In the genomic region with DNA sequence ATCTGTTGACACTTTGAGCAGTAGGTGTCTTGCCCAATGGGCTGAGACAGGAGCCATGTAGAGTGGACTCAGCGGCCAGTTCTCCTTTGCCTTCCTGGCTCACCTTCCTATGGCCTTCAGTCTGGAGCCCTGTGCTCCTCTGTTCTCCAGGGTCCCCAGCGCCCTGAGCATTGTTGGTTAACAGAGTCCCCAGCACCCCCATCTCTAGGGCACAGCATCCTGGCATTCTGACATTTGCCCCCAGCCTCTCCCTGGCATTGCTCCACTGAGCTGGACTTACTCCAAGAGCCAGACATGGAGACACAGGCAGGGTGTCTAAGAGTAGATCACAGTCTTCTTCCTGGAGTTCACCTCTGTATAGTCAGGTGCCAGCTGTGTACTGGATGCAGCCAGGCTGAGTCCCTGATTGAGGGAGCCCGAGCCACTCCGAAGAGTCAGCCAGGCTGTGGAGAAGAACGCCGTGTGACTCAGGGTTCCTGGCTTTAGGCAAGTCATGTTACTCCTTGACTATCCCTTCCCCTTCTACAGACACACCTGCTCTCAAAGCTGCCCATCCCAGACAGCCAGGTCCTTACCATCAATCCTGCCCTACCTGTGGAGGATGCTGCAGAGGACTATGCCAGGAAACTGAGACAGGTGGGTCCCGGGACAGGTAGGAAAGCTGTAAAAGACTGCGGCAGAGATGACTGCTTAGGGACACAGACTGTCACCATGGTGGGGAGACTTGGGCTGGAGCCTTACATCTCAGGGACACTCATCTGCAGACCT, we compare ENCODE assay signal across 13 mouse cellular contexts. TPM values are rescaled to one million over a fixed set of nuclear protein-coding genes. Genes with fewer than 3 reads are reported as not detected.
DNase-seq lines count a peak whose midpoint lies in the region; ATAC-seq and TF ChIP-seq lines count a peak whose summit lies in the region.
"Had no signal": no experiment of that assay in that cellular context is flagged by ENCODE, and none has a peak within 500 bp of the region (broad histone marks: within the 10 kb centered on the region; RNA-seq: fewer than 3 reads in every experiment).

No protein-coding gene starts in this region.

- peaks cover 32% of the 10 kb centered on the region for H3K4me1 ChIP-seq in heart, embryonic 13.5 days
- H3K4me1 ChIP-seq in G1E (ENCODE audit: insufficient read depth, low read depth, low read length), result peaks cover 73% of the 10 kb centered on the region
- peaks cover 19% of the 10 kb centered on the region for H3K4me1 ChIP-seq in hindbrain, embryonic 12.5 days
- peaks cover 59% of the 10 kb centered on the region for H3K4me1 ChIP-seq in liver, embryonic 12.5 days

- DNase-seq in heart, postnatal 4 days, result no peak
- no peak for DNase-seq in G1E (ENCODE audit: low spot score)
- DNase-seq in right cerebral cortex, postnatal 14 days, result no peak
- no peak for DNase-seq in lung, postnatal 4 days
- DNase-seq in c-Kit-positive CD71-positive TER-119-positive erythroid progenitor cells, embryonic 14.5 days (ENCODE audit: low spot score), result no peak
- DNase-seq: layer of hippocampus, postnatal 36 days; thymus, postnatal 14 days had no signal

- no peak for TF ChIP-seq CTCF in G1E (IDR thresholded peaks at IDR 0.05; ENCODE audit: low read depth, low read length)

- peak overlapping the region; percentile 92 for H3K4me2 ChIP-seq in heart, embryonic 13.5 days
- H3K4me2 ChIP-seq in hindbrain, embryonic 12.5 days (replicated peaks), result peak overlapping the region; percentile 94; the same call in 1 of the 2 replicates
- peak overlapping the region; percentile 93 for H3K4me2 ChIP-seq in liver, embryonic 12.5 days

- no peak overlapping the region for H3K27ac ChIP-seq in heart, embryonic 13.5 days (replicated peaks)
- H3K27ac ChIP-seq in hindbrain, embryonic 12.5 days, result no peak overlapping the region
- H3K27ac ChIP-seq in liver, embryonic 12.5 days, result no peak overlapping the region

- no peaks in the 10 kb centered on the region; the same call in 1 of the 2 replicates for H3K27me3 ChIP-seq in heart, embryonic 13.5 days (replicated peaks)
- H3K27me3 ChIP-seq in G1E (ENCODE audit: insufficient read depth, low read length), result no peaks in the 10 kb centered on the region
- no peaks in the 10 kb centered on the region for H3K27me3 ChIP-seq in hindbrain, embryonic 12.5 days
- 0 out of 2 replicates have a peak, but pooled peaks cover 3% of the 10 kb centered on the region for H3K27me3 ChIP-seq in liver, embryonic 12.5 days (replicated peaks)

- WGBS in heart, embryonic 13.5 days, result 85% methylated on average over 8 of the region's 8 CpGs
- WGBS in hindbrain, embryonic 12.5 days, result 96% methylated on average over 8 of the region's 8 CpGs
- WGBS in liver, embryonic 12.5 days (ENCODE audit: insufficient replicate concordance), result 91% methylated on average over 8 of the region's 8 CpGs

- 0 out of 2 replicates have a peak overlapping the region, but pooled peaks have one; percentile 84 for H3K4me3 ChIP-seq in heart, embryonic 13.5 days
- H3K4me3 ChIP-seq in G1E (ENCODE audit: low read depth, low read length), result peak overlapping the region; percentile 94; the same call in 1 of the 2 replicates
- no peak overlapping the region for H3K4me3 ChIP-seq in hindbrain, embryonic 12.5 days
- no peak overlapping the region for H3K4me3 ChIP-seq in liver, embryonic 12.5 days

- peaks cover 4% of the 10 kb centered on the region; the same call in 1 of the 2 replicates for H3K36me3 ChIP-seq in heart, embryonic 13.5 days
- H3K36me3 ChIP-seq in G1E (replicated peaks), result peaks cover 75% of the 10 kb centered on the region
- H3K36me3 ChIP-seq in hindbrain, embryonic 12.5 days, result no peaks in the 10 kb centered on the region
- peaks cover 13% of the 10 kb centered on the region for H3K36me3 ChIP-seq in liver, embryonic 12.5 days

- peak overlapping the region; percentile 97 for H3K9ac ChIP-seq in heart, embryonic 13.5 days
- no peak overlapping the region for H3K9ac ChIP-seq in hindbrain, embryonic 12.5 days
- no peak overlapping the region for H3K9ac ChIP-seq in liver, embryonic 12.5 days

- no peaks in the 10 kb centered on the region for H3K9me3 ChIP-seq in heart, embryonic 13.5 days
- no peaks in the 10 kb centered on the region for H3K9me3 ChIP-seq in G1E (replicated peaks)
- no peaks in the 10 kb centered on the region for H3K9me3 ChIP-seq in hindbrain, embryonic 12.5 days (replicated peaks)
- H3K9me3 ChIP-seq in liver, embryonic 12.5 days (replicated peaks), result no peaks in the 10 kb centered on the region

- no peak for ATAC-seq in heart, embryonic 13.5 days (ENCODE audit: extremely low read depth, insufficient number of reproducible peaks, low FRiP score, low TSS enrichment)
- ATAC-seq in G1E (ENCODE audit: extremely low read depth, insufficient number of reproducible peaks, low FRiP score, poor library complexity, severe bottlenecking), result no peak
- no peak for ATAC-seq in hindbrain, embryonic 12.5 days (ENCODE audit: low FRiP score)
- no peak for ATAC-seq in liver, embryonic 12.5 days

RNA-seq across cellular contexts. Expression of gene Pgls, which starts 1.8 kb away (rescaled TPM):
- 169 and 172 TPM in 2 replicates for polyA plus RNA-seq in heart, embryonic 13.5 days (2015; fragmentation: Nextera tagmentation; extraction: Ambion mirVana)
- 10 to 100 TPM; 92.0 to 95.5 TPM for total RNA-seq in heart, postnatal 4 days (2021)
- total RNA-seq in G1E (2014; fragmentation: Nextera tagmentation), result 39.7 and 47.5 TPM in 2 replicates
- 87.2 and 140 TPM in 2 replicates for total RNA-seq in G1E (2017)
- polyA plus RNA-seq in G1E (2012), result 331 and 360 TPM in 2 replicates
- polyA plus RNA-seq in hindbrain, embryonic 12.5 days (2016; fragmentation: Nextera tagmentation; extraction: Ambion mirVana), result 197 and 202 TPM in 2 replicates
- 138 and 144 TPM in 2 replicates for polyA plus RNA-seq in liver, embryonic 12.5 days (2016; fragmentation: Nextera tagmentation; extraction: Ambion mirVana)

RNA-seq across cellular contexts. Expression of gene Fam129c, which starts 3.7 kb away (rescaled TPM):
- 1.2 and 1.8 TPM in 2 replicates for polyA plus RNA-seq in heart, embryonic 13.5 days (2015; fragmentation: Nextera tagmentation; extraction: Ambion mirVana)
- 1 to 10 TPM; 1.3 to 2.3 TPM for total RNA-seq in heart, postnatal 4 days (2021)
- 8.3 and 11.4 TPM in 2 replicates for total RNA-seq in G1E (2014; fragmentation: Nextera tagmentation)
- total RNA-seq in G1E (2017), result 6.6 and 7.0 TPM in 2 replicates
- 8.1 and 10.4 TPM in 2 replicates for polyA plus RNA-seq in G1E (2012)
- polyA plus RNA-seq in hindbrain, embryonic 12.5 days (2016; fragmentation: Nextera tagmentation; extraction: Ambion mirVana), result 5.3 and 6.3 TPM in 2 replicates
- 1.3 and 2.3 TPM in 2 replicates for polyA plus RNA-seq in liver, embryonic 12.5 days (2016; fragmentation: Nextera tagmentation; extraction: Ambion mirVana)

RNA-seq across cellular contexts. Expression of gene Colgalt1, which starts 17.1 kb away (rescaled TPM):
- 54.8 and 58.3 TPM in 2 replicates for polyA plus RNA-seq in heart, embryonic 13.5 days (2015; fragmentation: Nextera tagmentation; extraction: Ambion mirVana)
- 10 to 100 TPM; 48.0 to 50.3 TPM for total RNA-seq in heart, postnatal 4 days (2021)
- 35.7 and 38.7 TPM in 2 replicates for total RNA-seq in G1E (2014; fragmentation: Nextera tagmentation)
- 30.5 and 42.4 TPM in 2 replicates for total RNA-seq in G1E (2017)
- 37.6 and 42.6 TPM in 2 replicates for polyA plus RNA-seq in G1E (2012)
- 63.7 and 65.9 TPM in 2 replicates for polyA plus RNA-seq in hindbrain, embryonic 12.5 days (2016; fragmentation: Nextera tagmentation; extraction: Ambion mirVana)
- 29.0 and 30.1 TPM in 2 replicates for polyA plus RNA-seq in liver, embryonic 12.5 days (2016; fragmentation: Nextera tagmentation; extraction: Ambion mirVana)

RNA-seq across cellular contexts. Expression of gene Slc27a1, which starts 25.1 kb away (rescaled TPM):
- 18.2 and 18.3 TPM in 2 replicates for polyA plus RNA-seq in heart, embryonic 13.5 days (2015; fragmentation: Nextera tagmentation; extraction: Ambion mirVana)
- 10 to 100 TPM; 77.0 to 80.3 TPM for total RNA-seq in heart, postnatal 4 days (2021)
- total RNA-seq in G1E (2014; fragmentation: Nextera tagmentation) (not detected in 2 replicates), G1E (2017) (0.12 and 0.33 TPM in 2 replicates)
- polyA plus RNA-seq in G1E (2012), result not detected in 2 replicates
- polyA plus RNA-seq in hindbrain, embryonic 12.5 days (2016; fragmentation: Nextera tagmentation; extraction: Ambion mirVana), result 51.3 and 54.8 TPM in 2 replicates
- 4.1 and 4.4 TPM in 2 replicates for polyA plus RNA-seq in liver, embryonic 12.5 days (2016; fragmentation: Nextera tagmentation; extraction: Ambion mirVana)

RNA-seq across cellular contexts. Expression of gene Nxnl1, which starts 27.3 kb away (rescaled TPM):
- polyA plus RNA-seq in heart, embryonic 13.5 days (2015; fragmentation: Nextera tagmentation; extraction: Ambion mirVana), result not detected in 2 replicates
- total RNA-seq in heart, postnatal 4 days (2021), result not detected
- not detected in 2 replicates for total RNA-seq in G1E (2014; fragmentation: Nextera tagmentation)
- total RNA-seq in G1E (2017), result not detected in 2 replicates
- not detected in 2 replicates for polyA plus RNA-seq in G1E (2012)
- polyA plus RNA-seq in hindbrain, embryonic 12.5 days (2016; fragmentation: Nextera tagmentation; extraction: Ambion mirVana), result not detected in 2 replicates
- polyA plus RNA-seq in liver, embryonic 12.5 days (2016; fragmentation: Nextera tagmentation; extraction: Ambion mirVana), result 0.32 and 0.36 TPM in 2 replicates
- total RNA-seq: ES-E14; layer of hippocampus, postnatal 36 days had no signal
- polyA plus RNA-seq: embryonic facial prominence, embryonic 11.5 days; heart, embryonic 14.5 days had no signal

Comparison
In these comparisons a context has a peak if more than half of its experiments do, and no peak if none do; other contexts are left out.
1. H3K4me3 ChIP-seq: peak in heart, embryonic 13.5 days (single experiment) and G1E (single experiment); none in hindbrain, embryonic 12.5 days (single experiment) and liver, embryonic 12.5 days (single experiment).
2. Peak in every context shown above with its lines, with median percentiles within 50 percentile points of each other: H3K4me2 ChIP-seq.